Mouse (Mus musculus): ENCODE data around the gene Guk1. TPM values are rescaled to one million over a fixed set of nuclear protein-coding genes. Genes with fewer than 3 reads are reported as not detected.

Gene Guk1
- polyA plus RNA-seq (2015; fragmentation: Illumina TruSeq; extraction: RNeasy Lipid Tissue Mini Kit (QIAGEN cat#74804); ENCODE audit: insufficient read depth, low read depth, low replicate concordance): 44.7 TPM

GRCm38 (mm10) chr11:59192059-59192386, at the start of gene Guk1:
Guk1 (minus strand) TSS chr11:59192212.

GRCm38 (mm10) chr11:59228122-59228953, 36.3 kb upstream of the Guk1 start, which contains the start of gene Arf1:
Arf1 (minus strand) TSS chr11:59228270.

GRCm38 (mm10) chr11:59208153-59208831, 16.3 kb upstream of the Guk1 start, which contains the start of gene 2310033P09Rik:
2310033P09Rik (plus strand) TSS chr11:59208321.

GRCm38 (mm10) chr11:59202081-59202995, 10.3 kb upstream of the Guk1 start, which contains the start of gene Mrpl55:
Mrpl55 (plus strand) TSS chr11:59202486.

GRCm38 (mm10) chr11:59182864-59183331, 9.1 kb downstream of the Guk1 start, which contains the start of gene Gjc2:
Gjc2 (minus strand) TSS chr11:59183213.

GRCm38 (mm10) chr11:59163255-59164236, 28.5 kb downstream of the Guk1 start, which contains the start of gene Iba57:
Iba57 (minus strand) TSS chr11:59163739.

GRCm38 (mm10) chr11:59135904-59136452, 56.0 kb downstream of the Guk1 start, which contains the start of gene Obscn:
Obscn (minus strand) TSS chr11:59136402.

Other genes with a start within 250 kb of the Guk1 start
- gene Hist3h2ba, start 243.3 kb downstream of the Guk1 start, polyA plus RNA-seq (2015; fragmentation: Illumina TruSeq; extraction: RNeasy Lipid Tissue Mini Kit (QIAGEN cat#74804); ENCODE audit: insufficient read depth, low read depth, low replicate concordance): not detected
- 4.9 TPM for gene Hist3h2a, start 237.5 kb downstream of the Guk1 start, polyA plus RNA-seq (2015; fragmentation: Illumina TruSeq; extraction: RNeasy Lipid Tissue Mini Kit (QIAGEN cat#74804); ENCODE audit: insufficient read depth, low read depth, low replicate concordance)
- not detected for gene Trim17, start 237.5 kb downstream of the Guk1 start, polyA plus RNA-seq (2015; fragmentation: Illumina TruSeq; extraction: RNeasy Lipid Tissue Mini Kit (QIAGEN cat#74804); ENCODE audit: insufficient read depth, low read depth, low replicate concordance)
- 11.7 TPM for gene Trim11, start 214.1 kb downstream of the Guk1 start, polyA plus RNA-seq (2015; fragmentation: Illumina TruSeq; extraction: RNeasy Lipid Tissue Mini Kit (QIAGEN cat#74804); ENCODE audit: insufficient read depth, low read depth, low replicate concordance)
- gene Obscn, start 55.8 kb downstream of the Guk1 start, polyA plus RNA-seq (2015; fragmentation: Illumina TruSeq; extraction: RNeasy Lipid Tissue Mini Kit (QIAGEN cat#74804); ENCODE audit: insufficient read depth, low read depth, low replicate concordance): 0.20 TPM
- 0.92 TPM for gene Iba57, start 28.5 kb downstream of the Guk1 start, polyA plus RNA-seq (2015; fragmentation: Illumina TruSeq; extraction: RNeasy Lipid Tissue Mini Kit (QIAGEN cat#74804); ENCODE audit: insufficient read depth, low read depth, low replicate concordance)
- gene Gjc2, start 9.0 kb downstream of the Guk1 start, polyA plus RNA-seq (2015; fragmentation: Illumina TruSeq; extraction: RNeasy Lipid Tissue Mini Kit (QIAGEN cat#74804); ENCODE audit: insufficient read depth, low read depth, low replicate concordance): 0.63 TPM
- 12.7 TPM for gene Mrpl55, start 10.3 kb upstream of the Guk1 start, polyA plus RNA-seq (2015; fragmentation: Illumina TruSeq; extraction: RNeasy Lipid Tissue Mini Kit (QIAGEN cat#74804); ENCODE audit: insufficient read depth, low read depth, low replicate concordance)
- gene 2310033P09Rik, start 16.1 kb upstream of the Guk1 start, polyA plus RNA-seq (2015; fragmentation: Illumina TruSeq; extraction: RNeasy Lipid Tissue Mini Kit (QIAGEN cat#74804); ENCODE audit: insufficient read depth, low read depth, low replicate concordance): 4.9 TPM
- gene Arf1, start 36.1 kb upstream of the Guk1 start, polyA plus RNA-seq (2015; fragmentation: Illumina TruSeq; extraction: RNeasy Lipid Tissue Mini Kit (QIAGEN cat#74804); ENCODE audit: insufficient read depth, low read depth, low replicate concordance): 83.4 TPM
- not detected for gene Wnt3a, start 98.5 kb upstream of the Guk1 start, polyA plus RNA-seq (2015; fragmentation: Illumina TruSeq; extraction: RNeasy Lipid Tissue Mini Kit (QIAGEN cat#74804); ENCODE audit: insufficient read depth, low read depth, low replicate concordance)
- gene Wnt9a, start 114.7 kb upstream of the Guk1 start, polyA plus RNA-seq (2015; fragmentation: Illumina TruSeq; extraction: RNeasy Lipid Tissue Mini Kit (QIAGEN cat#74804); ENCODE audit: insufficient read depth, low read depth, low replicate concordance): 1.6 TPM
- not detected for gene Prss38, start 183.4 kb upstream of the Guk1 start, polyA plus RNA-seq (2015; fragmentation: Illumina TruSeq; extraction: RNeasy Lipid Tissue Mini Kit (QIAGEN cat#74804); ENCODE audit: insufficient read depth, low read depth, low replicate concordance)

All from pancreas, adult 10 weeks (tissue).